Mouse (Mus musculus) left cerebral cortex, adult 18-20 months (tissue): ENCODE measurements at regions not wholly inside any gene's neighbourhood (a gene's known extent, or its start where the extent isn't known, plus 50 kb on each side); places are given as distances from the start of the nearest gene placed in this dataset.
A peak's percentile ranks its signal among the peaks of the same experiment; 100 is the strongest.

Experiments
- DNase-seq, 2 experiments: peaks; one replicate each; pipeline ENCODE4 v3.0.0; 2021 to 2022; ENCODE audit warnings: low spot score in 2 of 2, mixed read lengths in 1 of 2

- no peak for DNase-seq
These were observed 711.4 kb downstream of the Vrk1 start for GRCm38 (mm10) chr12:106721271-106722009.

DNA sequence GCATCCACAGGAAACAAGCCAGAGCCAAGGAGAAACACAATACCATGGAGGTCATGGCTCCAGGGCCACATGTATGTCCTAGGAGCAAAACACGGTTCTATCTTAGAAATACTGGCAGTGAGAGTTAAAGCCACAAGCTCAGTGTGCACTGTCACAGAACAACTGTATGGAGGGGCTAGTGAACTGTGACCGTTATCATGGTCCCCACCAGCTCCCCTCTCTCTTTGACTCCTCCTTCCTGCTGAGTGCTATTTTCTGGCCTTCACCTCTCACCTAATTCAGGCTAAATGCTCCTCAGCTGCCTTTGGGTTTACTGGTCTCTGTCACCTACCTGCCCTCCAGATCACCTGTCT is 712.0 kb downstream of the Vrk1 start:
- DNase-seq: no peak

DNA sequence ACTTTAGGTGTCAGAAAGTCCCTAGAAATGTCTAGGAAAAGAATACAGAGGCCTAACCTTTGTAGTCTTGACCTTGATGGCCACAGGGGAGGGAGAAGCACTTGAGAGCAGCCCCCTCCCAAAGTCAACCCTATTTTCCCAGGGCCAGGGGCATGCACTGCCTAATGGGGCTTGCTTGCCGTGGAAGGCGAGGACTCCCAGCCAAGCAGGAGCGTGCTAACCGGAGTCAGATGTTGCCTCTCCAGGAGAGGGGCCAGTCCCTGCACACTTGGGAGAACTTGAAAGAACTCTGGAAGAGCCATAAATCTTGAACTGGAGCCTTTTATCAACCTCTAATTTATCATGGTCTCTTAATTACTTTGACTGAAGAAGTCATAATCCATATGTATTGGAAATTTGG is 712.7 kb downstream of the Vrk1 start:
- DNase-seq: no peak

DNA sequence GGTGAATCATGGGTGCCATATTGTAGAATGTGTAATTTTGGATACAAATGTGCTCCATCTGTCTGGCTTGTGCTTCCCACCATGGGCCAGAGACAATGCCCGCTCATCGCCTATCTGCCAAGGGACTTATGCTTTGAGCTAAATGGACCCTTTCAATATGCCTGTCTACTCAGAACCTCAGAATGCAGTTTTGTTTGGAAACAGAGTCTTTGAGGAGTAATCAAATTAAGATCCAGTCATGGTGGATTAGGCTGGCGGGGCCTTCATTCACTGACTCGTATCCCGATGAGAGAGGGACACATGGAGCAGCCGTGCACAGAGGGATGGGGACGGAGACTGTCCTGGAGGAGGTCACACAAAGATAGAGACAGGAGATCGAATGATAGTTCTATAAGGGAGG is 716.9 kb downstream of the Vrk1 start:
- DNase-seq: no peak

DNA sequence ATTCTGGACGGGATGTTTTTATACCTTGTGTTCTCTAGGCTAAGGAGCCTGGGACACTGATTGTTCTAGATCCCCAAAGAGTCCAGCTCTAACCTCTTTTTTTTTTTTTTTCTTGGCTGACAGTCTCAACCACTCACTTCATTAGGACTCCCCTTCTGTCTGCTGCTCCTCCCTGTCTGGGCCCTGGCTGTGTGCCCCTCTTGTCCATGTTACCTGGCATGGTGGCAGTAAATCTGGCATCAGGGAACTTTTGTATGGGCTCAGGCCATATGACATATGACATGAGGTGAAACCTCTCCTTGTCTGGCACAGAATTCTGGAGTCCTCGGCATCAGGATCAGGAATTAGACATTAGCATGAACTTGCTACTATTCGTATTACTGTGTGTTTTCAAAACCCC is 717.5 kb downstream of the Vrk1 start:
- DNase-seq: no peak

DNA sequence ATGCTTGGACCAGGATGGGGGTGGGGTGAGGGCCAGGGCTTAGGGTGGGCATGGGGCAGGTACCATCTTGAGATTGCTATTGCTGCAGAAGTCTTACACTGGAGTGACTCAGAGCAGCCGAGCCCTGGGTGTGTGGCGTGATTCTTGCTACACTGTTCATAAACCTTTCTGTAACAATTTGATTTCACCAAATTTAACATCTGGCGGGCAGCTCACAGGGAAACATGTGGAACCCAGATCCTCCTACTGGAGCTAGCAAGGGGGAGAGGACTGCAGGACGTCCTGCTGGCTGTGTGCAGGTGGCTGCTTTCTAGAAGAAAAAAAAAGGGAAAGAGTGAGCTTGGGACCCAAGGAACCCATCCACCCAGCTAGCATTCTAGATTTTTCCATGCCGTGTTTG is 719.7 kb downstream of the Vrk1 start:
- no peak for DNase-seq

DNA sequence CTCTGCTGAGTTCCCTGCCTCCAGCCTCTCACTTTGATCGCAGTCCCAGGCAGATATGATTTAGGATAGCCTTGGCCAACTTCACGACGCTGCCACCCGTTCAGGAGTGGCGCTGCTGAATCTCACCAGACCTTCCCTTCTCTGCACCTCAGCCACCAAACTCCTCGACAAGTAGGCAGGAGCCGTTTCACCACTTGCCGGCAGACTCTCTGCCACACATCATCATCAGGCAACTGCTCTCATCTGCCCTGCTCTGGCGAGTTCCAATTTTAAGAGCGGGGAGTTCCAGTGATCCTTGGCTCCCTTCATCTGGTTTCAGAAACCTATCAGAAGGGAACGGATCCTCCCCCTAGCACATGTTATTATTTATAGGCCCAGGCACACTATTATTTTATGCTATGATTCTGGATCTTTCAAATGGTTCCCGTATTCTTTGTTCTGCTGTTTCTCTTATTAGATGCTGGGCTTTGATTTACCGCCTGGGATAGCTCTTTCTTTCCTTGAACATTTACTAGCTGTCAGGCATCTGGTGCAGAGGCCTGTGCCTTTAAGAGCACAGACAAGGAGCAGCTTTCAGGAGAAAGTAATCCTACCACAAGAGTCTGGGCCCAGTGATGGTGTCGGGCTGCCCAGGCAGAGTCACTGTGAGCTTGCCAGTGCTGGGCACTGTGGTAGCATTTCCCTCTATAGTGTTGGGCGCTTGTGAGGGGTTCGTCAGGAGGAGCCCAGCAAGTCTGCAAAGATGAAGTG is 722.3 kb downstream of the Vrk1 start:
- DNase-seq: peak in 1 of 2 experiments; percentile 4

DNA sequence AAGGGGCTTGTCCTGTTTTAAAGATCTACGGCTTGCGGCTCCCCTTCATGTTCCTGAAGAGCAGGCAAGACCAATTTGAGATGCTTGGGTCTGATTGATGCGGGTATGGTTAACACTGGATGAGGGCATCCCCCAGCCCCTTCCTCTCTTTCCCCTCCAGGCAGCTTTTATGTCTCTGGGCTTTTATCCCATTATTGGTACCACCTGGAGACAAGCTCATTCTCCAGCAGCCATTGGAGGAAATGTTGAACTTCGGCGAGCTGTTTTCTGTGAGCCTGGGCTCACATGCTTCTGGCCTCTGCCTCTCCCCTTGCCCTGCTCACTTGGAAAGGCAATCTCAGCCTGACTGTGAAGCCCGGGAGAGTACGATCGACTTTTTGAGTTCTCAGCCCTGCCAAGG is 738.7 kb downstream of the Vrk1 start:
- no peak for DNase-seq

GRCm38 (mm10) chr12:106763552-106763951 is 724.9 kb upstream of the 3110018I06Rik start:
- no peak for DNase-seq

DNA sequence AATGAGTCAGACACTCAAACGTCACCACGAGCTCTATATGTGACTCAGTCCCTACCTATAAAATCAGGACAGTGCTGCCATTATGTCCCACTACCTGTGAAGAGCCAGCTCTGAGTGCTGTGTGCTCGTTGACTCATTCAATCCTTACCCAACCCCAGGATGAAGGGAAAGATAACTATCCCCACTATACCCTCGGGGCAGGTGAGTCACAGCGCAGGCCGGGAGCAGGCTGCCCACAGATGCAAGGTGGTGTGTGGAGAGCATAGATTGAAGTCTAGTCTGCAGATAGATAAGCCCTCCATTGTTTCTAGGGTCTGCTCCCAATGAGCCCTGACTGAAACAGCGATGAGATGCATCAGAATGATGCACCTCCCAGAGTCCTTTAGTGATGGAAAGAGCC is 723.9 kb upstream of the 3110018I06Rik start:
- no peak for DNase-seq

- no peak for DNase-seq
These were observed 714.9 kb upstream of the 3110018I06Rik start for GRCm38 (mm10) chr12:106773536-106773935.

- no peak for DNase-seq
These were observed 691.8 kb upstream of the 3110018I06Rik start for GRCm38 (mm10) chr12:106796596-106796995.

GRCm38 (mm10) chr12:106819736-106820135 is 668.7 kb upstream of the 3110018I06Rik start:
- no peak for DNase-seq

DNA sequence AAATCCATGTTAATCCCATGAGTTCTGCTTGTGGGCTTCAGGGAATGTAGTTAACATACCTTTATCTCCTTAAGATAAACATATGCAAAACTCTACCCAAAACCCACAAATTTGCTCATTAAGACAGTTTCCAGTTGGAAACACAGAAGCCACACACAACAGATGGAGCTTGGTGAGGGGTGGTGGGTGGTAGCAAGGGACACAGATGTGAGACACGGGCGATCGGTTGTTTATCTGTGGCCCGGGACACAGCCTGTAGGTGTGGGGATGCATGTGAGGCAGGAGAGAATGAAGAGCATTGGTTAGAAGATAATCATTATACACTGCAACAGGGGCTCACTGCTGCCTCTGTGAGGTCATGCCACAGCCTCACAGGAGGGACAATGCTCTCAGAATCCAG is 666.1 kb upstream of the 3110018I06Rik start:
- no peak for DNase-seq

DNA sequence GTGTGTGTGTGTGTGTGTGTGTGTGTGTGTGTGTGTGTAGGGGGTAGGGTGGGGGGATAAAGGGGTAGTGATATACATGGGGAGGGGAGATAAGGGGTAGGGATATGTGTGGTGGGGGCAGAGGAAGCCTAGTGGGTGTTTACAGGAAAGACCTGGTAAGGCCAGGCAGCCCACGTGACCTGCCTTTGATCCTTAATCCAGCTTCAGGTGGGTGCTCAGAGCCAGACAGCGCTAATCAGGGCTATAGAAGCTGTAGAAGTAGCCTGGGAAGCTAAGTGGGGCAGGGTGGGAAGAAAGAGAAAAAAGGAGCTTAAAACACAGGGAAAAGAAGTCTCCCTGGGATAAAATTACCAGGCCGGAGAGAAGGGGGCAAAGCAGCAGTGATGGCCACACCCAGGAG is 659.9 kb upstream of the 3110018I06Rik start:
- DNase-seq: no peak

GRCm38 (mm10) chr12:106829323-106829722 is 659.1 kb upstream of the 3110018I06Rik start:
- DNase-seq: no peak

DNA sequence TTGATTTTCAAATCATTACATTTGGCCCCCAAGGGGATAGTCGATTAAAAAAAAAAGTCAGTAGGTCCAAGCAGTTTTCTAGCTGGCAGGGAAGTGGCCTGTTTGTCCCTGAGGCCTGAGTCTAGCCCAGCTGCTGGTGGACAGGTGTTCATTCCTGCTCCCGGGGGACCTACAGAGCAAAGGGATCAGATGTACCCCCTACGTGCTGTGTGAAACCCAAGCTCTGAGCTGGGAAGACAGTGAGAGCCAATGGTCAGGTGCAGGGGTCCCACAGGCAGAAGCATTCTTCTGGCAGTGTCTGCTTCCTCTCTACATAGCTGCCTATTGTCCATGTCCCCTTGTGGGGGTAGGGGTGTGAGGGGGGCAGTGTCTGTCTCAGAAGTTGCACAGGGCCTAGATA is 653.2 kb upstream of the 3110018I06Rik start:
- DNase-seq: no peak

GRCm38 (mm10) chr12:106839618-106840017 is 648.8 kb upstream of the 3110018I06Rik start:
- no peak for DNase-seq

DNA sequence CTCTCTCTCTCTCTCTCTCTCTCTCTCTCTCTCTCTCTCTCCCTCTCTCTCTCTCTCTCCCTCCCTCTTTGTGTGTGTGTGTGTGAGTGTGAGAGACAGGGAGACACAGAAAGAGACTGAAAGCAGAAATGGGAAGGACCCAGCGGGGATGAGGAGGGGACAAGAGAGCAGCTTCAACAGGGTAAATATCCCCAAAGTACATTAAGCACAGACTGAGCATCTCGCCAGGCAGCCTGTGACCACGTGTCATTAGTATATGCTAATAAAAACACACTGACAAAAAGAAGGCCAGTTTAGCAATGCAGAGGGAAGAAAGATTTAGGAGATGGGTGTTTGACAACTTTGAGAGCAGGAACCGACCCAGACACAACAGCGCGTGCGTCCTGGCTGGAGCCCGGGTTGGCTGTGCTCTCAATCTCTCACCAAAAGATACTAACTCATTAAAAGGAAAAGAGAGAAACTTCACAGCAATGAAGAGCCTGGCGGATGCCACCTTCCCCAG is 648.2 kb upstream of the 3110018I06Rik start:
- DNase-seq: no peak

- no peak for DNase-seq
These were observed 646.4 kb upstream of the 3110018I06Rik start for GRCm38 (mm10) chr12:106841996-106842395.

DNA sequence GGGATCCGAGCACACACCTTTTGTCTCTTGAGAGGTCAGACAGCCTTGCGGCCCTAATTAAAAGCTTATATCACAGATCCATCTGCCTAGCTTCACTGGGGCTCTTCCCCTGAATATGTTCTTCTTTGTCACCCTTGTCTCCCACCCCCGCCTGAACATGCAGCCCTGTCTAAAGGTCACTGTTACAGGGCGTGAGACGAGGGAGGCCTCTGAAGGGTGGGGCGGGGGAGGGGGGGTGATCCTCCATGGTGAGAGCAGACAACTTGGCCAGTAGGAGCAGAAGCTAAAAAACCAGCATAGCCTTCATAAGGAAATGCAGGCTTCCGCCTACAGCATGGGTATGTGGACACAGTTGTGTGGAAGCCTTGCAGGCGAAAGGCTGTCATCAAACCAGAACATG is 646.0 kb upstream of the 3110018I06Rik start:
- DNase-seq: no peak

GRCm38 (mm10) chr12:106851666-106852065 is 636.8 kb upstream of the 3110018I06Rik start:
- DNase-seq: no peak

- no peak for DNase-seq
These were observed 635.7 kb upstream of the 3110018I06Rik start for GRCm38 (mm10) chr12:106852736-106853135.
